17 mouse cellular contexts compared by ENCODE assay signal in genomic region chr10:117805919-117806318, GRCm38 (mm10).
"Had no signal": no experiment of that assay in that cellular context is flagged by ENCODE, and none has a peak within 500 bp of the region (broad histone marks: within the 10 kb centered on the region; RNA-seq: fewer than 3 reads in every experiment).

No protein-coding gene starts in this region.

- H3K27me3 ChIP-seq: lung, embryonic 15.5 days; megakaryocyte, embryonic 14.5 days; midbrain, embryonic 13.5 days; midbrain, embryonic 15.5 days; neural tube, embryonic 12.5 days; stomach, embryonic 15.5 days had no signal

- H3K4me2 ChIP-seq: lung, embryonic 15.5 days; midbrain, embryonic 11.5 days; midbrain, embryonic 13.5 days; midbrain, embryonic 15.5 days; neural tube, embryonic 12.5 days; stomach, embryonic 15.5 days had no signal

- H3K4me3 ChIP-seq: lung, embryonic 15.5 days; megakaryocyte, embryonic 14.5 days; midbrain, embryonic 13.5 days; midbrain, embryonic 15.5 days; neural tube, embryonic 12.5 days; stomach, embryonic 15.5 days had no signal

- ATAC-seq: lung, postnatal 0 days; midbrain, embryonic 13.5 days; midbrain, embryonic 15.5 days had no signal

- H3K4me1 ChIP-seq: lung, embryonic 15.5 days; stomach, embryonic 15.5 days had no signal

- DNase-seq: lung, adult 2 months; lung, postnatal 14 days; lung, postnatal 36 days; right cerebral cortex, postnatal 14 days; thymus, adult 2 months; thymus, postnatal 25 days; thymus, postnatal 4 days had no signal

- H3K9ac ChIP-seq: lung, embryonic 15.5 days; midbrain, embryonic 13.5 days; midbrain, embryonic 15.5 days; neural tube, embryonic 12.5 days; stomach, embryonic 15.5 days had no signal

- H3K9me3 ChIP-seq: lung, embryonic 15.5 days; megakaryocyte, embryonic 14.5 days; midbrain, embryonic 13.5 days; midbrain, embryonic 15.5 days; neural tube, embryonic 12.5 days; stomach, embryonic 15.5 days had no signal

- H3K36me3 ChIP-seq: lung, embryonic 15.5 days; midbrain, embryonic 13.5 days; neural tube, embryonic 12.5 days; stomach, embryonic 15.5 days had no signal

- H3K27ac ChIP-seq: lung, embryonic 15.5 days; macrophage; midbrain, embryonic 13.5 days; midbrain, embryonic 15.5 days; neural tube, embryonic 12.5 days; stomach, embryonic 15.5 days; stomach, postnatal 0 days had no signal
